Mouse (Mus musculus): ENCODE results near the gene Kcne2. TPM values are rescaled to one million over a fixed set of nuclear protein-coding genes. Genes with fewer than 3 reads are reported as not detected.

The Kcne2 gene
- polyA plus RNA-seq, 1 experiment from 2014 or later = 0.10 TPM

- H3K4me1 ChIP-seq (ENCODE audit: control insufficient read depth, insufficient read depth, low read length) = peaks cover 8% of the 10 kb centered on the region; the same call in 1 of the 2 replicates
- H3K4me3 ChIP-seq (ENCODE audit: low read length) = no peak overlapping the region
- H3K9me3 ChIP-seq (ENCODE audit: control insufficient read depth, low read length) = no peaks in the 10 kb centered on the region
- ATAC-seq = peak; percentile 46; the same call in 1 of the 2 replicates
- 71% methylated on average over 13 of the region's 13 CpGs for WGBS
- no peaks in the 10 kb centered on the region for H3K27me3 ChIP-seq (replicated peaks; ENCODE audit: control insufficient read depth, insufficient read depth, low read length)
- no peak overlapping the region for H3K4me2 ChIP-seq (ENCODE audit: low read depth, low read length)
- H3K36me3 ChIP-seq (ENCODE audit: control insufficient read depth, insufficient read depth, low read length) = no peaks in the 10 kb centered on the region
- H3K27ac ChIP-seq (ENCODE audit: low read length) = no peak overlapping the region
- H3K9ac ChIP-seq (ENCODE audit: low read depth, low read length) = no peak overlapping the region
Measured at GRCm38 (mm10) chr16:92346297-92346916, 54.2 kb downstream of the Kcne2 start.

Other genes with a start within 250 kb of the Kcne2 start
- gene Mrps6, start 234.1 kb upstream of the Kcne2 start, polyA plus RNA-seq (2015; fragmentation: Nextera tagmentation; extraction: Ambion mirVana) = 93.1 and 106 TPM in 2 replicates
- not detected in 2 replicates for gene Gm49711, start 234.1 kb upstream of the Kcne2 start, polyA plus RNA-seq (2015; fragmentation: Nextera tagmentation; extraction: Ambion mirVana)
- 3.2 and 3.5 TPM in 2 replicates for gene Slc5a3, start 234.1 kb upstream of the Kcne2 start, polyA plus RNA-seq (2015; fragmentation: Nextera tagmentation; extraction: Ambion mirVana)
- 98.0 and 101 TPM in 2 replicates for gene Smim11, start 8.9 kb downstream of the Kcne2 start, polyA plus RNA-seq (2015; fragmentation: Nextera tagmentation; extraction: Ambion mirVana)
- not detected in 2 replicates for gene Fam243, start 29.1 kb downstream of the Kcne2 start, polyA plus RNA-seq (2015; fragmentation: Nextera tagmentation; extraction: Ambion mirVana)
- gene Kcne1, start 67.1 kb downstream of the Kcne2 start, polyA plus RNA-seq (2015; fragmentation: Nextera tagmentation; extraction: Ambion mirVana) = not detected in 2 replicates
- gene Rcan1, start 178.5 kb downstream of the Kcne2 start, polyA plus RNA-seq (2015; fragmentation: Nextera tagmentation; extraction: Ambion mirVana) = 23.6 and 28.1 TPM in 2 replicates
- 57.4 and 76.6 TPM in 2 replicates for gene Clic6, start 193.3 kb downstream of the Kcne2 start, polyA plus RNA-seq (2015; fragmentation: Nextera tagmentation; extraction: Ambion mirVana)